Mouse (Mus musculus) liver, embryonic 14.5 days (tissue): ENCODE results near the gene Bclaf1. TPM values are rescaled to one million over a fixed set of nuclear protein-coding genes. Genes with fewer than 3 reads are reported as not detected.

Experiments
- ATAC-seq: fragments of 200-750 bp; cut with Nextera tagmentation; 2 replicates; pipeline ENCODE4 v1.8.0; 2017; ENCODE audit warnings: moderate number of reproducible peaks, mild to moderate bottlenecking, moderate library complexity; ENCODE audit not compliant: insufficient read depth
- DNase-seq, 3 experiments: peaks; one replicate each; pipeline ENCODE4 v3.0.0-alpha.2; 2012 to 2013; ENCODE audit warnings: low read depth in 3 of 3, low spot score in 3 of 3
- H3K27ac ChIP-seq: fragments of 300-500 bp; sonication (generic); 2 replicates; pipeline ENCODE4 v1.5.1; 2014; ENCODE audit warnings: moderate library complexity, mild to moderate bottlenecking, control low read depth, inconsistent platforms
- H3K27me3 ChIP-seq: fragments of 300-500 bp; sonication (generic); 2 replicates; pipeline ENCODE4 v1.6.1; 2014; ENCODE audit warnings: mild to moderate bottlenecking, low read length, moderate library complexity; ENCODE audit not compliant: control insufficient read depth, insufficient read depth
- H3K36me3 ChIP-seq: fragments of 300-500 bp; sonication (generic); replicated peaks from 2 replicates; pipeline ENCODE4 v1.6.1; 2014; ENCODE audit warnings: low read depth; ENCODE audit not compliant: control insufficient read depth, insufficient read depth
- H3K4me1 ChIP-seq, 2 experiments: fragments of 200-500 bp in 1 of 2; fragments of 300-500 bp in 1 of 2; sonication (generic) in 1 of 2; replicated peaks; 2 replicates each; pipeline ENCODE4 v1.6.1; 2012 to 2014; ENCODE audit warnings: antibody characterized with exemption in 1 of 2, inconsistent platforms in 1 of 2, low read length in 1 of 2; ENCODE audit not compliant: control insufficient read depth in 2 of 2, insufficient read depth in 2 of 2
- H3K4me2 ChIP-seq: fragments of 300-500 bp; sonication (generic); 2 replicates; pipeline ENCODE4 v1.6.1; 2014; ENCODE audit warnings: low read depth, mild to moderate bottlenecking, control low read depth, moderate library complexity
- H3K4me3 ChIP-seq, 2 experiments: fragments of 200-500 bp in 1 of 2; fragments of 300-500 bp in 1 of 2; sonication (generic) in 1 of 2; 2 replicates each; pipeline ENCODE4 v1.5.1; 2012 to 2014; ENCODE audit warnings: low read depth in 2 of 2, low read length in 2 of 2, mild to moderate bottlenecking in 2 of 2, control low read depth in 1 of 2, inconsistent platforms in 1 of 2, moderate library complexity in 1 of 2; ENCODE audit not compliant: insufficient read depth in 1 of 2
- H3K9ac ChIP-seq: fragments of 300-500 bp; sonication (generic); replicated peaks from 2 replicates; pipeline ENCODE4 v1.6.1; 2014; ENCODE audit warnings: mild to moderate bottlenecking, control low read depth, moderate library complexity
- H3K9me3 ChIP-seq: fragments of 300-500 bp; sonication (generic); 2 replicates; pipeline ENCODE4 v1.6.1; 2016; ENCODE audit warnings: low read length, mixed read lengths; ENCODE audit not compliant: control insufficient read depth
- CTCF ChIP-seq: IDR thresholded peaks from 2 replicates; pipeline ENCODE4 v1.5.1; 2016; ENCODE audit warnings: antibody characterized with exemption, low read depth, control low read depth
- EP300 ChIP-seq: IDR thresholded peaks from 2 replicates; pipeline ENCODE4 v1.6.1; 2016; ENCODE audit warnings: antibody characterized with exemption, low read depth
- WGBS: fragments of 180-500 bp; shearing (Covaris S2); extraction: QIAGEN DNeasy Blood & Tissue Kit; methylation state at CpG from one replicate; pipeline ENCODE4 v1.1.7; 2014; ENCODE audit not compliant: insufficient replicate concordance; 5-methylcytosine and 5-hydroxymethylcytosine counted together
- polyA plus RNA-seq, 2 experiments: library from polyadenylated mRNA; depleted of rRNA in 1 of 2; stranded (reverse) in 1 of 2; unstranded in 1 of 2; fragments of >200 nt; fragmentation: Nextera tagmentation in 1 of 2; extraction: Ambion mirVana in 1 of 2; gene quantifications; 2 replicates each; pipeline versions ENCODE4 v1.2.1 to v1.2.3; 2012 to 2014

Bclaf1 gene
- 17.5 and 35.3 TPM in 2 replicates for polyA plus RNA-seq (2012; rRNA removed)
- 46.1 and 48.0 TPM in 2 replicates for polyA plus RNA-seq (2014; fragmentation: Nextera tagmentation; extraction: Ambion mirVana)

- peak within 1 kb of the TSS; percentile 96 for H3K4me2 ChIP-seq
- under 1% methylated on average over 84 of the region's 84 CpGs for WGBS
These were observed at the start of gene Bclaf1 for GRCm38 (mm10) chr10:20311918-20312735. Gene Bclaf1, plus strand, starts transcription at chr10:20312469.

DNA sequence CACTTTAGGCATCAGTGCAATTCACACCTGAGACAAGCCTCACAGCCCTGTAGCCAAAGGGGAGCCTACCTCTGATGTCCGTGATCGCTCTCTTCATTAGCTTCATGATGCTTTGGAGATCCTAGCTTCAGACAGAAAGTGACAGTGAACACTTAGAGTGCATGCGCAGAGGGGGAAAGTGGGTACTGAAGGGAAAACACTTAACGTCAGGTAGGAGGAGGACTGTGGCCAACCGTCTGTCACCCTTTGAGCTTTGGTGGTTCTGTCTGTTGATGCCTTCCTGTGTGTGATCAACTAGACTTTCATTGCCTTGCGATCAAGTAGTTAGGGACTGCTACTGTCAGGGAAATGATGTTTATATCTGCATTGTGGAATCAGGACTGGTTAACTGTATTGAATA, 49.4 kb upstream of the Bclaf1 start:
- no peaks in the 10 kb centered on the region for H3K36me3 ChIP-seq
- H3K27me3 ChIP-seq = no peaks in the 10 kb centered on the region
- H3K4me2 ChIP-seq = no peak overlapping the region
- H3K27ac ChIP-seq = no peak overlapping the region
- DNase-seq = no peak
- no peak overlapping the region for H3K4me3 ChIP-seq
- no peaks in the 10 kb centered on the region for H3K9me3 ChIP-seq
- ATAC-seq = no peak
- no peak overlapping the region for H3K9ac ChIP-seq
- 81% methylated on average over 6 of the region's 6 CpGs for WGBS
- H3K4me1 ChIP-seq = no peaks in the 10 kb centered on the region
- TF ChIP-seq EP300 (no peak), CTCF (no peak)

More at GRCm38 (mm10) chr10:20311918-20312735, at the start of gene Bclaf1:
- Histone ChIP-seq H3K36me3 (peaks cover 3% of the 10 kb centered on the region), H3K27me3 (no peaks in the 10 kb centered on the region), H3K9me3 (no peaks in the 10 kb centered on the region), H3K9ac (peak within 1 kb of the TSS; percentile 90), H3K27ac (peak within 1 kb of the TSS; percentile 88), H3K4me1 (peaks cover 3 to 12% of the 10 kb centered on the region in 2 experiments; a peak in 3 of 4 replicates), H3K4me3 (peak within 1 kb of the TSS; percentile 84 to 89)
- DNase-seq (peak; percentile 98 to 99 (median 99)), ATAC-seq (peak; percentile 96)
- TF ChIP-seq CTCF (no peak), EP300 (peak; percentile 48)

GRCm38 (mm10) chr10:20264479-20264878, 47.8 kb upstream of the Bclaf1 start:
- 80% methylated on average over 7 of the region's 7 CpGs for WGBS
- no peak for DNase-seq
- no peak for ATAC-seq
- no peaks in the 10 kb centered on the region for H3K4me1 ChIP-seq
- no peaks in the 10 kb centered on the region for H3K9me3 ChIP-seq
- no peak overlapping the region for H3K4me2 ChIP-seq
- no peak overlapping the region for H3K27ac ChIP-seq
- H3K27me3 ChIP-seq = no peaks in the 10 kb centered on the region
- no peak overlapping the region for H3K9ac ChIP-seq
- H3K4me3 ChIP-seq = no peak overlapping the region
- TF ChIP-seq CTCF (no peak), EP300 (no peak)
- no peaks in the 10 kb centered on the region for H3K36me3 ChIP-seq

GRCm38 (mm10) chr10:20267032-20267431, 45.2 kb upstream of the Bclaf1 start:
- WGBS = 62% methylated on average over 10 of the region's 10 CpGs
- no peaks in the 10 kb centered on the region for H3K36me3 ChIP-seq
- H3K4me3 ChIP-seq = no peak overlapping the region
- no peak overlapping the region for H3K27ac ChIP-seq
- no peak overlapping the region for H3K9ac ChIP-seq
- no peak for TF ChIP-seq EP300
- no peak for TF ChIP-seq CTCF
- no peak overlapping the region for H3K4me2 ChIP-seq
- no peaks in the 10 kb centered on the region; a peak in 1 of 4 replicates for H3K4me1 ChIP-seq
- no peak for DNase-seq
- no peak for ATAC-seq
- no peaks in the 10 kb centered on the region for H3K27me3 ChIP-seq
- no peaks in the 10 kb centered on the region for H3K9me3 ChIP-seq

DNA sequence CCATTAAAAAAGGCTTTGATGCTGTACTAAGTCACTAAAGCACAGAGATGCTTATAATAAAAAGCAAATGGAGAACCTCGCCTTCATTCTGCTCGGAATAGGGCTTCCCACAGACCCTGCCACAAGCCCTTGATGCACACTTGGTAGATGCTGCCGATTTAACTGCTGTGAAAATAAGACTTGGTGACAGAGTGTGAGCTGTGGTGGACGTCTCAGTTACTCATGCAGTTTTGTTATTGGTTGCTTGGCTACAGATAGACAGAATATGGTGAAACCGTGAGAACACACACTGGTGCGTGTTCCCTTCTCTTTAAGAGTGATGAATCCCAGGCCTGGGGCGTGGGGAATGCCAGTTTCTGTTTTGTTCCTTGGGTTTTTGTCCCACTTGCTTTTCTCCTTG, 43.3 kb upstream of the Bclaf1 start:
- H3K4me2 ChIP-seq = no peak overlapping the region
- no peaks in the 10 kb centered on the region for H3K9me3 ChIP-seq
- no peak for ATAC-seq
- H3K27me3 ChIP-seq = no peaks in the 10 kb centered on the region
- H3K4me1 ChIP-seq = peaks cover 0 to 7% of the 10 kb centered on the region in 2 experiments; a peak in 2 of 4 replicates
- no peaks in the 10 kb centered on the region for H3K36me3 ChIP-seq
- no peak overlapping the region for H3K27ac ChIP-seq
- TF ChIP-seq EP300 (no peak), CTCF (no peak)
- H3K4me3 ChIP-seq = no peak overlapping the region
- 70% methylated on average over 7 of the region's 7 CpGs for WGBS
- no peak for DNase-seq
- no peak overlapping the region for H3K9ac ChIP-seq
